Mouse (Mus musculus) CH12.LX (cell line): ENCODE data around the gene Olfr549. TPM values are rescaled to one million over a fixed set of nuclear protein-coding genes. Genes with fewer than 3 reads are reported as not detected.

Experiments used
- DNase-seq: peaks from one replicate; pipeline ENCODE4 v3.0.0-alpha.2; 2013; ENCODE audit errors: extremely low read depth
- H3K27ac ChIP-seq: 2 replicates; pipeline ENCODE4 v1.5.1; 2012; ENCODE audit warnings: low read depth, mild to moderate bottlenecking, control low read depth, moderate library complexity; ENCODE audit not compliant: insufficient read depth
- H3K27me3 ChIP-seq: replicated peaks from 2 replicates; pipeline ENCODE3; 2012; ENCODE audit warnings: inconsistent platforms
- H3K36me3 ChIP-seq, 2 experiments: replicated peaks in 1 of 2; 2 replicates each; pipeline versions ENCODE3 to v1.6.1; 2012; ENCODE audit warnings: inconsistent platforms in 1 of 2, low read length in 1 of 2, mild to moderate bottlenecking in 1 of 2, mixed read lengths in 1 of 2, moderate library complexity in 1 of 2; ENCODE audit not compliant: control insufficient read depth in 1 of 2, insufficient read depth in 1 of 2
- H3K4me1 ChIP-seq, 2 experiments: 2 replicates each; pipeline ENCODE4 v1.6.1; 2012; ENCODE audit warnings: inconsistent platforms in 1 of 2, moderate library complexity in 1 of 2; ENCODE audit not compliant: insufficient read depth in 2 of 2, control insufficient read depth in 1 of 2
- H3K4me2 ChIP-seq: 2 replicates; pipeline ENCODE4 v1.6.1; 2012; ENCODE audit warnings: low read depth, mild to moderate bottlenecking, control low read depth; ENCODE audit not compliant: poor library complexity, insufficient read depth, severe bottlenecking
- H3K4me3 ChIP-seq, 3 experiments: fragments of 150-350 bp in 1 of 3; sonication (generic) in 1 of 3; replicated peaks in 1 of 3; 2 replicates each; pipeline versions ENCODE3 to v1.5.1; 2011 to 2012; ENCODE audit warnings: low read depth in 2 of 3, low read length in 2 of 3, mild to moderate bottlenecking in 2 of 3, moderate library complexity in 2 of 3, control low read depth in 1 of 3, improper control_type of control experiment in 1 of 3, inconsistent platforms in 1 of 3, mixed read lengths in 1 of 3; ENCODE audit not compliant: poor library complexity in 1 of 3
- H3K79me2 ChIP-seq: replicated peaks from 2 replicates; pipeline ENCODE4 v1.6.1; 2012; ENCODE audit warnings: mild to moderate bottlenecking, moderate library complexity; ENCODE audit not compliant: control insufficient read depth, poor library complexity, insufficient read depth, severe bottlenecking; ENCODE audit errors: extremely low read depth
- H3K9ac ChIP-seq: 2 replicates; pipeline ENCODE4 v1.6.1; 2012; ENCODE audit warnings: low read depth, mild to moderate bottlenecking, control low read depth, moderate library complexity; ENCODE audit not compliant: insufficient read depth
- H3K9me3 ChIP-seq: replicated peaks from 2 replicates; pipeline ENCODE3; 2012; ENCODE audit warnings: low read length, inconsistent platforms, mixed read lengths
- BHLHE40 ChIP-seq: IDR thresholded peaks from 2 replicates; pipeline ENCODE4 v1.6.1; 2011; ENCODE audit warnings: mild to moderate bottlenecking, low read depth, low read length, improper control_type of control experiment
- ETS1 ChIP-seq: conservative IDR thresholded peaks from 2 replicates; pipeline ENCODE4 v1.6.1; 2012; ENCODE audit warnings: low read depth, mild to moderate bottlenecking, inconsistent platforms, low read length, improper control_type of control experiment, moderate library complexity
- MAFK ChIP-seq: IDR thresholded peaks from 2 replicates; pipeline ENCODE4 v1.6.1; 2011; ENCODE audit warnings: low read length, improper control_type of control experiment; ENCODE audit not compliant: insufficient replicate concordance
- MAX ChIP-seq: IDR thresholded peaks from 2 replicates; pipeline ENCODE4 v1.6.1; 2011; ENCODE audit warnings: low read length, improper control_type of control experiment
- NRF1 ChIP-seq: IDR thresholded peaks from 2 replicates; pipeline ENCODE4 v1.6.1; 2014; ENCODE audit warnings: low read depth, mild to moderate bottlenecking, inconsistent platforms, low read length, improper control_type of control experiment, moderate library complexity
- POLR2AphosphoS2 ChIP-seq: IDR thresholded peaks from 2 replicates; pipeline ENCODE4 v1.6.1; 2011; ENCODE audit warnings: low read depth, low read length, improper control_type of control experiment
- UBTF ChIP-seq: IDR thresholded peaks from 2 replicates; pipeline ENCODE4 v1.6.1; 2012; ENCODE audit warnings: low read depth, mild to moderate bottlenecking, inconsistent platforms, low read length, improper control_type of control experiment, moderate library complexity
- USF2 ChIP-seq: conservative IDR thresholded peaks from 2 replicates; pipeline ENCODE4 v1.6.1; 2011; ENCODE audit warnings: low read depth, low read length, improper control_type of control experiment
- dilution Hi-C: fragments of 300-500 bp; cut with MboI; formaldehyde crosslinking; loops from 2 replicates; pipeline ENCODE4 v1.14.3; 2020; ENCODE audit warnings: low sequenced_read_pairs; ENCODE audit not compliant: extremely low pct_unique_long_range_greater_than_20kb, extremely low pct_ligation_motif_present
- in situ Hi-C: fragments of 300-500 bp; cut with MboI; formaldehyde crosslinking; loops from 3 replicates; pipeline ENCODE4 v1.14.3; 2019; ENCODE audit warnings: low sequenced_read_pairs, low pct_ligation_motif_present, low pct_unique_long_range_greater_than_20kb, mixed read lengths
- polyA plus RNA-seq: library from polyadenylated mRNA; unstranded; fragments of >175 nt; gene quantifications from 2 replicates; pipeline ENCODE4 v1.2.1, GENCODE M21; 2012; ENCODE audit warnings: low read depth; ENCODE audit not compliant: insufficient read length
- total RNA-seq, 2 experiments: library from RNA; depleted of rRNA; stranded (reverse); fragments of 300-350 nt in 1 of 2; fragments of >200 nt in 1 of 2; gene quantifications; 2 replicates each; pipeline ENCODE4 v1.2.3; 2012 to 2014

The Olfr549 gene
- total and polyA plus RNA-seq, 3 experiments: not detected

GRCm38 (mm10) chr7:102571142-102571541 lies 21.5 kb downstream of the Olfr549 start, which contains the start of gene Olfr550:
Olfr550 (plus strand) TSS chr7:102571442.
- no peaks in the 10 kb centered on the region for H3K9me3 ChIP-seq
- H3K4me3 ChIP-seq: no peak within 1 kb of the TSS
- H3K27ac ChIP-seq: no peak within 1 kb of the TSS
- H3K9ac ChIP-seq: no peak within 1 kb of the TSS
- dilution Hi-C loops: no loop called here
- TF ChIP-seq NRF1 (no peak), BHLHE40 (no peak), USF2 (no peak)
- TF ChIP-seq, all 38 proteins: peak for 0
- Histone ChIP-seq H3K27me3 (no peaks in the 10 kb centered on the region), H3K4me2 (no peak within 1 kb of the TSS), H3K4me1 (peaks cover 0 to 2% of the 10 kb centered on the region in 2 experiments; a peak in 1 of 4 replicates), H3K79me2 (no peaks in the 10 kb centered on the region; the same call in 1 of the 2 replicates), H3K36me3 (no peaks in the 10 kb centered on the region)
- in situ Hi-C loops: no loop called here
- no peak for DNase-seq

- Histone ChIP-seq H3K79me2 (no peaks in the 10 kb centered on the region; the same call in 1 of the 2 replicates), H3K4me2 (no peak overlapping the region), H3K4me1 (no peaks in the 10 kb centered on the region), H3K4me3 (no peak overlapping the region), H3K36me3 (no peaks in the 10 kb centered on the region), H3K27me3 (no peaks in the 10 kb centered on the region), H3K9ac (no peak overlapping the region), H3K27ac (no peak overlapping the region), H3K9me3 (no peaks in the 10 kb centered on the region)
- TF ChIP-seq MAFK: no peak
- dilution Hi-C loops (no loop called here), in situ Hi-C loops (no loop called here)
- DNase-seq: no peak
Observed at GRCm38 (mm10) chr7:102573174-102573830, 23.6 kb downstream of the Olfr549 start.

- in situ Hi-C loops: no loop called here
- H3K9me3 ChIP-seq: no peaks in the 10 kb centered on the region
Observed at GRCm38 (mm10) chr7:102575998-102576397, 26.3 kb downstream of the Olfr549 start.

More at GRCm38 (mm10) chr7:102575998-102576397, 26.3 kb downstream of the Olfr549 start:
- Histone ChIP-seq H3K27me3 (no peaks in the 10 kb centered on the region), H3K9ac (no peak overlapping the region), H3K36me3 (no peaks in the 10 kb centered on the region), H3K79me2 (no peaks in the 10 kb centered on the region), H3K4me3 (no peak overlapping the region), H3K27ac (no peak overlapping the region), H3K4me2 (no peak overlapping the region), H3K4me1 (no peaks in the 10 kb centered on the region)
- TF ChIP-seq BHLHE40 (no peak), NRF1 (no peak), POLR2AphosphoS2 (no peak), MAX (no peak), UBTF (no peak), ETS1 (no peak)
- DNase-seq: no peak
- dilution Hi-C loops: no loop called here
